Mouse (Mus musculus) adrenal gland, postnatal 36 days (tissue): ENCODE data around the gene Ntf3. TPM values are rescaled to one million over a fixed set of nuclear protein-coding genes. Genes with fewer than 3 reads are reported as not detected.

Experiments
- DNase-seq, 2 experiments: peaks; one replicate each; pipeline ENCODE4 v3.0.0; 2021; ENCODE audit warnings: mixed read lengths in 1 of 2
- total RNA-seq, 2 experiments: library from RNA; stranded (reverse); gene quantifications; 2 replicates each; pipeline ENCODE4 v1.2.3; 2021

Ntf3 gene
- total RNA-seq, 2 experiments from 2014 or later = 2.0 to 2.2 TPM

- peak; percentile 20 to 39 for DNase-seq
These were observed 60.5 kb downstream of the Ntf3 start for GRCm38 (mm10) chr6:126106051-126106797.

GRCm38 (mm10) chr6:126105083-126105740 lies 61.5 kb downstream of the Ntf3 start:
- no peak for DNase-seq

DNA sequence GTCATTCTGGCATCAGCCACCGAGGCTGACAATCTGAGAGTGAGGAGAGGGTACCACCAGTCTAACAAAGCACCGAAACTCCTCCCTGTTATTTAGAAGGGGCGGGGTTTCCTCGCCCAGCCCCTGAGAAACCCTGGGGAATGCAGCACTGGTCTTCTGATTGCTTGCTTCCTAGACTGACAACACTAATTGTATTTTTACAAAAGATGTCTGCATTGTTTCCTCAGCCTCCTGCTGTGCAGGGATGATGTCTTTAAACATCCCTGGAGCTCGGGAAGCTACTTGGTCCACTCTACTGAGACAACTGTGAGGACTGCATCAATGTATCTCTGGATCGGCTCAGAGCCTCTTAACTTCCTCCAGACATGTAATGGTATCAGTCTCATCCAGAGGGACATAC lies 64.1 kb downstream of the Ntf3 start:
- no peak for DNase-seq

GRCm38 (mm10) chr6:126102007-126102406 lies 64.7 kb downstream of the Ntf3 start:
- no peak for DNase-seq

DNA sequence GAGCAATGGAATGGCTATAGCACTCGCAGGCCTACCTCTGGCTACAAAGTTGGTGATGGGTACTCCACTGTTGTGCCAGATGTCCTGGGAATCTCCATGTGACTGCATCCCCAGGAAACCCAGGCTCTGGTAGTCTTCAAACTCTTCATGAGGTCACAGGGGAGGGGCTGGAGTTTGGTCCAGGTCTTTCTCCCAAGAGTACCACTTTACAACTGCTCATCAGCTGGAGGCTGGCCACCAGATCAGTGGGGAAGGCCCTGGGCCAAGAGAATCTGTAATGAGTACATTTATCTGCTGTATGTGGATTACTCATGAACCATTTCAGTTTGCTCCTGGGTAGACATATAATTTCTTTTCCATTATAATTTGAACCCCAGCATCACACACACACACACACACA lies 66.1 kb downstream of the Ntf3 start:
- no peak for DNase-seq

DNA sequence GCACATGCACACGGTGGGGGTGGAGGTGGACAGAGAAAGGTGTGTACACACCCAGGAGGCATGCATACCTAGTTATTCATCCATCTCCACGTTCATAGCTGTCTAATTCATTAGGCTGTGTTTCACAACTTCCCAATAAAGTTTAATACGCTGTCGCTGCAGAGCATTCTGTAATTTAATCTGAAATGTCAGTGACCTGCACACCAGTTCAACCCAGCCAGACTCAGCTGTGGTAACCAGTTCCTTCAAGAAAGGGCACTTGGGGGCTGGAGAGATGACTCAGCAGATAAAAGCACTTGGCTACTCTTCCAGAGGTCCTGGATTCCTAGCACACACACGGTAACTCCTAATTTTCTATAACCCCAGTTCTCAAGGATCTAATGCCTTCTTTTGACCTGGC lies 69.2 kb downstream of the Ntf3 start:
- DNase-seq = no peak

- DNase-seq = no peak
These were observed 70.6 kb downstream of the Ntf3 start for GRCm38 (mm10) chr6:126096085-126096484.

DNA sequence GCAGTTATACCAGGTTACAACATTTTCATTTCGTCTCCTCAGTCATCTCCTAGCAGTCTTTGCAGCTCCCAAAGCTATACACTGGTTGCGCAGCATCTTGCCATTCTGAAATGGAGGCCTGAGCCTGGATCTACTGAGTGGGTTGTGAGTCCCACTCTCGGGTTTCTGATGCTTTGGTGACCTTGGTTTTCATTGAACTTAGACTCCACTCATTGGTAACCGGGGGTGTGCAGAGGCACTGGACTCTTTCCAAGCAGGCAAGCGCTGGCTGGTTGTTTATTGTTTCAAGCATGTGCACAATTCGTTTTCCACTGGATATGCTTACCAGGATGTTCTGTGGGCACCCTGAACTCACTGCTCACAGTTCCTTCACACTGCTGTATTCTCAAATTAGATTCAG lies 71.7 kb downstream of the Ntf3 start:
- no peak for DNase-seq

DNA sequence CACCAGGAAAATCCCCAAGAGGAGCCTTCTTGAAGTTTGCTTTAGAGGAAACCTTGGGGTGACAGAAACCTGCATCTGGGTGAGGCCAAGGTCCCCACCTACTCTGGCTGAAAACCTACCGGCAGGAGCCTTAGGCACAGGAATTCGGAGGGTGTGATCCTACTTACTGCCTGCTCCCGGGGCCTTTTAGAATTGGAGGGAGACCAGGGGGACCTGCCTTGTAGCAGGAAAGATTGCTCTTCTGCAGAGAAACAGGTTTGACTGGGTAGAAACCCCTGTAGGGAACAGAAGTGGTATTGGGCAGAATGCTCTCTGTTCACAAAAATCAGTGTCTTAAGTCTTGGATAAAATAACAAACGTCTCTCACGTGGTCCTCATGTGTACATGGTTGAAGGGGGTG lies 74.7 kb downstream of the Ntf3 start:
- no peak for DNase-seq

- DNase-seq = no peak
These were observed 76.6 kb downstream of the Ntf3 start for GRCm38 (mm10) chr6:126090063-126090462.

GRCm38 (mm10) chr6:126088489-126089265 lies 78.0 kb downstream of the Ntf3 start:
- no peak for DNase-seq

GRCm38 (mm10) chr6:126086321-126086950 lies 80.3 kb downstream of the Ntf3 start:
- DNase-seq = no peak

GRCm38 (mm10) chr6:126080531-126080930 lies 86.2 kb downstream of the Ntf3 start:
- DNase-seq = no peak

- DNase-seq = no peak
These were observed 109.0 kb downstream of the Ntf3 start for GRCm38 (mm10) chr6:126057706-126058105.

- DNase-seq = no peak
These were observed 113.6 kb downstream of the Ntf3 start for GRCm38 (mm10) chr6:126053136-126053535.
